Mouse (Mus musculus) embryonic fibroblast, embryonic 13.5 days (primary cell): ENCODE results near the gene Rbp3. TPM values are rescaled to one million over a fixed set of nuclear protein-coding genes. Genes with fewer than 3 reads are reported as not detected.
A peak's percentile ranks its signal among the peaks of the same experiment; 100 is the strongest.

ENCODE experiments used
- H3K27ac ChIP-seq: 2 replicates; pipeline ENCODE4 v1.5.1; 2012; ENCODE audit warnings: low read length, control low read depth, inconsistent platforms; ENCODE audit not compliant: insufficient read depth
- H3K4me1 ChIP-seq: 2 replicates; pipeline ENCODE4 v1.6.1; 2011; ENCODE audit warnings: low read length; ENCODE audit not compliant: control insufficient read depth, insufficient read depth
- H3K4me3 ChIP-seq: 2 replicates; pipeline ENCODE4 v1.5.1; 2011; ENCODE audit warnings: mild to moderate bottlenecking, control low read depth, low read length; ENCODE audit not compliant: insufficient read depth
- CTCF ChIP-seq: IDR thresholded peaks from 2 replicates; pipeline ENCODE4 v1.5.1; 2011; ENCODE audit warnings: mild to moderate bottlenecking, control low read depth, low read length, moderate library complexity, borderline replicate concordance; ENCODE audit not compliant: insufficient read depth
- POLR2A ChIP-seq: IDR thresholded peaks from 2 replicates; pipeline ENCODE4 v1.6.1; 2011; ENCODE audit warnings: low read depth, mild to moderate bottlenecking, control low read depth, low read length, moderate library complexity
- polyA plus RNA-seq: library from polyadenylated mRNA; stranded (reverse); fragments of >200 nt; gene quantifications from 2 replicates; pipeline ENCODE4 v1.2.4, GENCODE M21; 2011; ENCODE audit warnings: low read depth; ENCODE audit not compliant: missing spikeins, insufficient read length

Gene Rbp3
- polyA plus RNA-seq = not detected in 2 replicates

DNA sequence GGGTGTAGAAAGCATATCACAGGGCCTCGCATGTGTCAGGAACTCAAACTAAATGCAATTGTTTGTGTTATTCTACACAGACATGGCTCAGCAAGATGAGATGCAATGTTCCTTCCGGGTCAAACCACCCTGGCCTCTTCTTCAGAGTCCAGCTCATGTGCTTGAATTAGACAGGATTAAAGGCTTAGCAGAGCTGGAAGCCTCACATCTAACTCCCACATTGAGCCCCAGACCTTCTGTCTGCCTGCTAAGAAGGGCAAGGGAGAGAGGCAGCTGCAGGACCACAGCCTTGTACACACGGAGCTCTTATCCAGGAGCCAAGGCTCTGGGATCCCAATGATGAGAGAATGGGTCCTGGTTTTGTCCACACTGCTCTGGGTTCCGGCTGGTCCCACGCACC, at the start of gene Rbp3:
Gene Rbp3 (plus strand): TSS at position 243 of the 400 bp plus-strand sequence.
- TF ChIP-seq POLR2A (no peak), CTCF (no peak)
- H3K4me1 ChIP-seq = no peaks in the 10 kb centered on the region
- no peak within 1 kb of the TSS for H3K4me3 ChIP-seq
- no peak within 1 kb of the TSS for H3K27ac ChIP-seq

DNA sequence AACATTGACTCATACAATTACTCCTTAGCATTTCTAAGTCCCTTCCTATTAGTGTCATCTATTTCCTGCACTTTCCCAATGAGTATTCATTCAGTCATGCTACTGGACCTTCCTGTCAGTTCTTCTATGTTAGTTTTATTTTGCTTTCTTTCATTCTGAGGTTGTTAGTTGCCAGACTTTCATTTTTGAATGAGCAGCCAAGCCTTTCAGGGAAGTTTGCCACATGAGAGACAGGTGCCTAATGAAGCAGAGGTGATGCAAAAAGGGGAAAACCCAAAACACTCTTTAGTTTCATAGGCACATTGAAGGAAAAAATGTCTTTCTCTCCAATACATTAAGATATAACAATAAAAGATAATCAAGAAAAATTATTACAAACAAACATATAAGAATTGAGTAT, 49.0 kb upstream of the Rbp3 start:
- no peak overlapping the region for H3K27ac ChIP-seq
- H3K4me1 ChIP-seq = no peaks in the 10 kb centered on the region
- TF ChIP-seq CTCF = no peak
- no peak overlapping the region for H3K4me3 ChIP-seq

DNA sequence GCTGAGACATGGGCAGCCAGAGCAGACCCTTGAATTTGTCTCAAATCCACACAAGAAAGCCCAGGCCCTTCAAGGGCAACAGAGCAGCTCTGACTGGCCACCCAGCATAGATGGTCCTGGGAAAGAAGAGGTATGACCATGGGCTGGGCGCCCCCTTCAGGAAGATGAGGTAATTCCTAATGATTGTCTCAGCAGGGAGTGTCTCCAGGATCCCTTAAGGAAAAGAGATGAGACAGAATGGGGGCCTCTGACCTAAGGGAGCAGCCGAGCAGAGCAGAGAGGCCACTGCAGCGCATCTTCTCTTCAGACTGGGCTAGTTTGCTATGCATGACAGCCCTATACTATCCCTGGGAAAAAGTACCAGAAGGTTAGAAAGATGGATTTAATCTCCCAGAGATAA, 40.1 kb upstream of the Rbp3 start:
- TF ChIP-seq POLR2A (no peak), CTCF (no peak)
- no peaks in the 10 kb centered on the region for H3K4me1 ChIP-seq
- no peak overlapping the region for H3K4me3 ChIP-seq
- H3K27ac ChIP-seq = no peak overlapping the region

- TF ChIP-seq POLR2A = no peak
- no peak for TF ChIP-seq CTCF
- H3K4me1 ChIP-seq = no peaks in the 10 kb centered on the region
- H3K4me3 ChIP-seq = no peak overlapping the region
- no peak overlapping the region for H3K27ac ChIP-seq
Measured at GRCm38 (mm10) chr14:33914206-33914605, 39.6 kb upstream of the Rbp3 start.

- Histone ChIP-seq H3K4me3 (no peak overlapping the region), H3K27ac (no peak overlapping the region), H3K4me1 (no peaks in the 10 kb centered on the region)
- no peak for TF ChIP-seq POLR2A
- TF ChIP-seq CTCF = no peak
Measured at GRCm38 (mm10) chr14:33920727-33921559, 32.9 kb upstream of the Rbp3 start.

GRCm38 (mm10) chr14:33922771-33923167, 31.0 kb upstream of the Rbp3 start:
- H3K4me3 ChIP-seq = peak overlapping the region; percentile 19; the same call in 1 of the 2 replicates
- no peak overlapping the region for H3K27ac ChIP-seq
- H3K4me1 ChIP-seq = no peaks in the 10 kb centered on the region
- TF ChIP-seq CTCF (no peak), POLR2A (no peak)

GRCm38 (mm10) chr14:33923168-33924070, 30.4 kb upstream of the Rbp3 start, which contains the start of gene Gdf10:
Gene Gdf10, plus strand, starts transcription at chr14:33923587.
- peak within 1 kb of the TSS; percentile 19; the same call in 1 of the 2 replicates for H3K4me3 ChIP-seq
- H3K27ac ChIP-seq = no peak within 1 kb of the TSS
- no peak for TF ChIP-seq CTCF
- no peak for TF ChIP-seq POLR2A
- no peaks in the 10 kb centered on the region for H3K4me1 ChIP-seq

DNA sequence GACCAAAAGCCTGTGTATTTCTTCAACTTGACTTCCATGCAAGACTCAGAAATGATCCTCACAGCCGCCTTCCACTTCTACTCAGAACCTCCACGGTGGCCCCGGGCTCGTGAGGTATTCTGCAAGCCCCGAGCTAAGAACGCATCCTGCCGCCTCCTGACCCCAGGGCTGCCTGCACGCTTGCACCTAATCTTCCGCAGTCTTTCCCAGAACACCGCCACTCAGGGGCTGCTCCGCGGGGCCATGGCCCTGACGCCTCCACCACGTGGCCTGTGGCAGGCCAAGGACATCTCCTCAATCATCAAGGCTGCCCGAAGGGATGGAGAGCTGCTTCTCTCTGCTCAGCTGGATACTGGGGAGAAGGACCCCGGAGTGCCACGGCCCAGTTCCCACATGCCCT, 21.9 kb upstream of the Rbp3 start:
- Histone ChIP-seq H3K4me3 (no peak overlapping the region), H3K27ac (no peak overlapping the region), H3K4me1 (no peaks in the 10 kb centered on the region)
- no peak for TF ChIP-seq POLR2A
- TF ChIP-seq CTCF = no peak

DNA sequence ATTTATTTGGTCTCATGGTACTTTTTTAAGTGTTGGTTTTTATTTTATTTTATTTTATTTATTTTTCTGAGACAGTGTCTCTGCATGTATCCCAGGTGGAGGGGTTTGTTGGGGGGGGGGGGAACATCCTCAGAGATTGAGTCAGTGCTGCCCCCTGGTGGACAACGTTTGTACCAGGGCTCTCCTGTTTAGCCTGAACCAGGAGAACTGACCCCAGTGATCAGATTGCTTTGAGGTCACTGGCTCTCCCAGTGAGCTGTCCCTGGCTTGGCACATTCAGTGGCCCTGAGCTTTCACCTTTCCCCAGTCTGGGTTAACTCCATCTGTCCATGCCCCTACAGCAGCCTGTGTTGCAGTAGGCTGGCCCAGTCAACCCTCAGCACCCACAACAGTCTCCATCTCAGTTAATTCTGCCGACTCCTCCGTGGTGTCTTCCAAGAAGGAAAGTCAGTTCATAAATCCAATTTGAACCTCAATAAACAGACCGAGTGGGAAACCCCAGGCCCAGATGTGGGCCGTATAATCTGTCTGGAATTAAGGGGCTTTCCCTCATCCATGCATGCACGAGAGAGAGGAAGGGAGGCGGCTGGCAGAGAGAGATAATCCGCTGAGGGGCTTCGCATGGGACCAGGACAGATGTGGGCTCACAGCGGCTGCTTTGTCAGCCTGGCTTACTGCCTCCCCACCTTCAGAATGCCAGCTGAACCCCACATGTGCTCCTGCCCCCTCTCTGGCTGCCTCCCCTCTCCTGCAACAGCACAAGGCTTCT, 20.7 kb upstream of the Rbp3 start:
- no peak for TF ChIP-seq POLR2A
- no peak for TF ChIP-seq CTCF
- Histone ChIP-seq H3K4me1 (no peaks in the 10 kb centered on the region), H3K4me3 (no peak overlapping the region), H3K27ac (no peak overlapping the region)
